Mouse (Mus musculus): ENCODE measurements around the gene Gm5475.

Gene Gm5475

DNA sequence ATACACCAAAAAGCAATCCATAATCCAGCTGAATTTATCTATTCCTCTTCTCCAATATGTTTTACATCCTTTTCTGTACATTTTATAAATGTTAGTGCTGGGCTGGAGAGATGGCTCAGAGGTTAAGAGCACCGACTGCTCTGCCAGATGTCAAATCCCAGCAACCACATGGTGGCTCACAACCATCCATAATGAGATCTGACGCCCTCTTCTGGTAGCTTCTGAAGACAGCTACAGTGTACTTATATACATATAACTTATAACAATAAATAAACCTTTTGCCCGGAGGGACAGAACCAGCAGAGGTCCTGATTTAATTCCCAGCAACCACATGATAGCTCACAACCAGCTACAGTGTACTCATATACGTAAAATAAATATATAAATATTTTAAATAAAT, 26.6 kb downstream of the Gm5475 start:
- no peak for DNase-seq (ENCODE audit: low spot score in 2 of 2)

GRCm38 (mm10) chr15:100449495-100449894, 27.5 kb downstream of the Gm5475 start:
- DNase-seq (ENCODE audit: low spot score in 2 of 2) = no peak

DNA sequence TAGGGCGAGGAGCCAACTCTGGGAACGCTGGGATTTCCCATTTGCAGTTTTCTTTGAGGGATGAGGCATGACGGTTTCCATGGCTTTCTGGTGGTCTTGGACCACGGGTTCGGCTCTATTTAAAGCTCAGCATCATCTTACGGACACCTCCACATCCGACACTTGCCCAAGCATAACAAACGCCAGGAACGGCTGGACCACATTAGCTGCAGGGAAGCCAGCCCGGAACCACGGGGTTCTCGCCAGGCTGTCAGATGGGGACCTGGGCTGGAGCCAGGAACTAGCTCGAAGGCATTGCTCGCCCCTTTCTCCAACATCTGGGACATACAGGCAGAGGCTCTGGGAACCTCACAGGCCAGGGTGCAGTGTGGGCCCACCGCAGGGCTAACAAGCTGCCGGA, 29.3 kb downstream of the Gm5475 start:
- peak in 1 of 2 experiments; percentile 56 for DNase-seq (ENCODE audit: low spot score in 2 of 2)

DNA sequence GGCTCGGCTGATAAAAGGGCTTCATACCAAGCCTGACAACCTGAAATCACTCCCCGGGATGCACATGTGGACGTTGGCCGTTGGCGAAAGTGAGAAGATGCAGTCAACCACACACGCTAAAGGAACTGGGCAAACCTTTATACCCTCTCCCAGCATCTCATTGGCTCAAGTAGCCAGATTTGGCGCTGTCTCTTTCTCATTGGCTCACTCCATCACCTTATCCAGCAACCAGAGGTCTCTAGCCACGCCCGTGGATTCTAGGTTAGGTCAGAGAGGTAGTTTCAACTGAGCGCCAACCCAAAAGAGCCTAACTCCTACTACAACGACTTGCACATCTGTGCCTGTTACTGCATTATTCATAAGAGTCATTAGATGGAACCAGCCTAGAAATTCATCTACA, 30.5 kb downstream of the Gm5475 start:
- DNase-seq (ENCODE audit: low spot score in 2 of 2) = no peak

GRCm38 (mm10) chr15:100456356-100456991, 34.5 kb downstream of the Gm5475 start:
- no peak for DNase-seq (ENCODE audit: low spot score in 2 of 2)

DNA sequence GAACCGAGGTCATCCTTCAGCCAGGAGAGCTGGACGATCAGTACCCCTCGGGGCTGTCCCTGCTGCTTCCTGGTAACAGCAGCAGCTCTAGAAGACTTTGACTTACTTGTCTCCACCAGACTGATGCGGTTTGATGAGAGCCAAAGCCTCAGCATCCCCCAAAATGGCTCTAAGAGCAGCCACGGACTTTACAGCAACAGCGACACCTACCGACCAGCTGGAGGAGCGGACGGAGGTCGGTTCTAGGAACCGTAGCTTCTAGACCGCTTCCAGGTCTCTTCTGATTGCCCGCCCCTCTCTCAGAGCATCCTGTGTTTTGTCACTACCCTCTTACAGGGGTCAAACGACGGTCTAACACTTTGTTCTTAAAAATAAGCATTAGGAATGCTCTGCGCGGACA, 35.4 kb downstream of the Gm5475 start:
- DNase-seq (ENCODE audit: low spot score in 2 of 2) = peak; percentile 66 to 72

DNA sequence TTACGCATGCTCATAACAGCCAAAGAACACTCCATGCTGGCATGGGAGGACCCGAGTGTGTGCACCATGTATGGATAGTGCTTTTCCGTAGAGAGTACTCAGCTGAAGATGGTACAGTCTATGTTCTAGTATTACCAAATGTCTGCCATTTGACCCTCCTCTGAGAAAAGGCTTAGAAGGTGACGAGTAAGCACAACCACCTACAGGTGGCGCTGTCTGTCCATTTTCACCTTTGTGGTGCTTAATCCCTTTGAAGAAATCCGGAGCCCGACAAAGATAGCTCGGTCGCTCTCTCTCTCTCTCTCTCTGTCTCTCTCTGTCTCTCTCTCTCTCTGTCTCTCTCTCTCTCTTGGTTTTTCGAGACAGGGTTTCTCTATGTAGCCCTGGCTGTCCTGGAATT, 36.1 kb downstream of the Gm5475 start:
- peak in 1 of 2 experiments; percentile 67 for DNase-seq (ENCODE audit: low spot score in 2 of 2)

DNA sequence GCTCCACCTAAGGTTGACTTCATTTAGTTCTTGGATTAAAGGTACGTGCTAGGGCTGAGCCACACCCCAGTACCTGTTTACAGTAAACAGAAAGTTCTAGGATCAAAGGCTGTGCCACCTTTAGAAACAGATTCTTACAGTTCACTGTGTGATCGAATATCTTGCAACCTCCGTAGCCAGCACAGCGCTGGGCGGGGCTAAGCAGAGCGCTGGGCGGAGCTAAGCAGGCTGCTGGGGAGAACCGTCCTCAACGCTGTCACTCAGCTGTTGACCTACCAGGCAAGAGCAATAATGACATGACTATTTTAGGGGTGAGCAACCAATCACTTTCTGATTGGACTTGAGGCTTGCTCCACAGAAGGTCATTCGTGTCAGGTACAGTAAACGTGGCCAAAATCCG, 39.0 kb downstream of the Gm5475 start:
- DNase-seq (ENCODE audit: low spot score in 2 of 2) = no peak

DNA sequence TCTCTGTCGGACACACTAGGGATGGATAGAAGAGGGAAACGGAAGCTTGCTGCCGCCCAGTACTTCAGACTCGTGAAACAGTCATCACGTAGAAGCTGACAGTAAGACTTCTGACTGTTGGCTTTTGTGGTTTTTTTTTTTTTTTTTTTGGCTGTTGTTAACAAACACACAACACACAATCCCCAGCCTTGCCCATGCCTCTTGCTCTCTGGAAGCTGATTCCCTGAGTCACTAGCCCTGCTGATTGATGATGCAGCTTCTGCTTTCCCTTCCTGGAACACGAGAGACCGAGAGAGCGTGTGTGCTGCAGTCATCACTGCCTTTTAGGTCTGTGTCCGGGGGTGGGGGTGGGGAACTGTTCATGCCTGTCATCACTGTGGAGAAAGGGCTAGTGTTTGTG, 39.7 kb downstream of the Gm5475 start:
- no peak for DNase-seq (ENCODE audit: low spot score in 2 of 2)

DNA sequence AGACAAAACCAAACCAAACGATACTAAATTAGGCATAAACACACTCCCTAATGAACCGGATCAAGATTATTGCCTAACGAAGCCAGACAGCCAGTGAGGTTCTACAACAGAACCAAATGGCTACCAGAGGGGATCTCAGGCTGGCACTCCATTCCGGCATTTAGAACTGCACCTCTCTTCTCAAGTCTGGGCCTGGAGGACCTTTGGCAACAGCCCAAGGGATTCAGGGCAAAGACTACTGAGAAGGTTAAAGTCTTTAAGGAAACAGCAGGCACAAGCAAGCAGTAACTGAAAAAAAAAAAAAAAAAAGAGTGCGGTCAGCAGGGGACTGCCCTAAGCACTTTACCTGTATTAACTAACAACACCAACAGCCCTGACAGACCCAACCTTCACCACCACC, 40.1 kb downstream of the Gm5475 start:
- no peak for DNase-seq (ENCODE audit: low spot score in 2 of 2)

DNA sequence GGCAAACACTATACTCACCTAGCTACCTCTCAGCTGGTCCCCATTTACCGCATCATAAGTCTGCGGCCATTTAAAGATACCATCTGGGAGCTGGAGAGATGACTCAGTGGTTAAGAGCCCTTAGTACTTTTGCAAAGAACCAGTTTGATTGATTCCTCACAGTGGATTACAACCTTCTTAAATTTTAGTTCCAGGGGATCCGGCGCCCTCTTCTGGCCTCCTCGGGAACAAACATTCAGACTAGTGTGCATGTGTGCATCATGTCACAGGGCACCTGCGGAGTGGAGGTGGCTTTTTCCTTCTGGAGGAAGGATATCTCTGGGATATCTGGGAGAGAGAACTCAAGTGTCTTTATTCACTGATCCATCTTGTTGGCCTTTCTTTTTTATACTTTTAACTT, 41.8 kb downstream of the Gm5475 start:
- peak; percentile 83 to 87 for DNase-seq (ENCODE audit: low spot score in 2 of 2)

GRCm38 (mm10) chr15:100465432-100465831, 43.5 kb downstream of the Gm5475 start:
- DNase-seq (ENCODE audit: low spot score in 2 of 2) = no peak

DNA sequence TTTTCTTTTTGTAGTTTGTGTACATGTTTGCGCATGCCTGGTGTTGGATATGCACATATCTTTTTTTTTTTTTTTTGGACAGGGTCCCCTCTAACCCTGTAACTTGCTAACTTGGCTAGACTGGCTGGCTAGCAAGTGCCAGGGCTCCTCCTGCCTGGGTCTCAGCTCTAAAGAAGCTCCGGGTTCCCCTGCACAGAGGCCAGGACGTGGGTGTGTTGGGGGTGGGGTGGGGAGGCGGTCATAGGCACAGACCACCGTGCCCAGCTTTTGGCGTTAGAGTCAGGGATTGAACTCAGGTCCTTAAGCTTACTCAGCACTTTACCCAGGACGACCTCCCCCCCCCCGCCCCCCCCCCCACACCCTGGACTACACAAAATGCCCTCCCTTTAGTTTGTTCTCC, 45.8 kb downstream of the Gm5475 start:
- DNase-seq (ENCODE audit: low spot score in 2 of 2) = no peak

DNA sequence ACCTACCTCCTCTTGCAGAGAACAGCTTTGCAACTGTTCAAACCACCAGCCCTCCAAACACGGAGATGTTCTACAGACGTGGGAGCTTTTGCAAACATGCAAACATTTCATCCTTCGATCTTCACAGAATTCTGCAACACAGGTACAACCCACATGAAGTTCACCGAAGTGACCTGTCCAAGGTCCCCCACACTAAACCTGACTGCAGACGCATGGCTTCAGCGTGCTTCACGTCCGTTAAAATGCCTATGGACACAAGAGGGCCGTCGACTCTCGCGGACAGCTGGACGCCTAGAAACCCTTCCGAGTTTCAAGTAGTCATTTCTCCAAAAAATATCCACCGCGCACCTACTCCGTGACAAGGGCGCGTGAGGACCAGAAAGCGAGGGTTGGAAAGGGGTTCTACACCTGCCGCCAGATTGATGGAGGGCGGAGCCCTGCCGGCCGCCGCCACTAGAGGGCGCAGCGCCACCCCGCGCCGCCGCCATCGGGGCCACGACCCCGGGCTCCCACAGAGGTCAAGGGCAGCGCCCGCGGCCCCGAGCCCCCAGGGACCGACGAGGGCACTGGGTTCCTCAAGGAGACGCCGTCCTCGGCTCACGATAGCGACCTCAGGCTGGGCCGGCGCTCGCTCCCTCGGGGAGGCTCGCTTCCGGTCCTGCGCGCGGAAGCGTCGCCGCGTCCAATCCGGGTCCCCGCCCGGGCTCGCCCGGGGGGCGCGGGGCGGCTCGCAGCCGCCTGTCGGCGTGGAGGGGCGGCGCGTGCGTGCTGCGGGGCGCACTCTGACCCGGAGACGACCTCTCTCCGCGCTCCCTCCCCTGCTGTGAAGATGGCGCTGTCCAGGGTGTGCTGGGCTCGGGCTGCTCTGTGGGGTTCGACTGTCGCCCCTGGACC, 46.6 kb downstream of the Gm5475 start, which contains the start of gene Letmd1:
Gene Letmd1 (plus strand): TSS at position 729 of the 894 bp plus-strand sequence.
- DNase-seq (ENCODE audit: low spot score in 2 of 2) = peak; percentile 87 to 90

GRCm38 (mm10) chr15:100469189-100469545, 47.2 kb downstream of the Gm5475 start:
- DNase-seq (ENCODE audit: low spot score in 2 of 2) = no peak

GRCm38 (mm10) chr15:100470037-100470436, 48.1 kb downstream of the Gm5475 start:
- no peak for DNase-seq (ENCODE audit: low spot score in 2 of 2)

- DNase-seq (ENCODE audit: low spot score in 2 of 2) = no peak
Measured at GRCm38 (mm10) chr15:100473926-100474503, 52.1 kb downstream of the Gm5475 start.
